Mouse (Mus musculus) intestine, embryonic 16.5 days (tissue): ENCODE data around the gene Dscam. TPM values are rescaled to one million over a fixed set of nuclear protein-coding genes. Genes with fewer than 3 reads are reported as not detected.

Source experiments
- ATAC-seq: fragments of 200-750 bp; cut with Nextera tagmentation; 2 replicates; pipeline ENCODE4 v1.8.0; 2017; ENCODE audit warnings: moderate TSS enrichment, moderate library complexity
- H3K27ac ChIP-seq: fragments of 300-500 bp; sonication (generic); 2 replicates; pipeline ENCODE4 v1.5.1; 2014; ENCODE audit warnings: mild to moderate bottlenecking, low read length
- H3K27me3 ChIP-seq: fragments of 300-500 bp; sonication (generic); replicated peaks from 2 replicates; pipeline ENCODE4 v1.6.1; 2014; ENCODE audit warnings: low read length, control low read depth, mixed read lengths; ENCODE audit not compliant: control insufficient read depth, insufficient read depth
- H3K36me3 ChIP-seq: fragments of 300-500 bp; sonication (generic); 2 replicates; pipeline ENCODE4 v1.6.1; 2014; ENCODE audit warnings: low read length, control low read depth; ENCODE audit not compliant: control insufficient read depth, insufficient read depth
- H3K4me1 ChIP-seq: fragments of 300-500 bp; sonication (generic); 2 replicates; pipeline ENCODE4 v1.6.1; 2014; ENCODE audit warnings: low read length, control low read depth, mixed read lengths; ENCODE audit not compliant: control insufficient read depth, insufficient read depth
- H3K4me2 ChIP-seq: fragments of 300-500 bp; sonication (generic); 2 replicates; pipeline ENCODE4 v1.6.1; 2014; ENCODE audit warnings: low read depth, low read length, control low read depth
- H3K4me3 ChIP-seq: fragments of 300-500 bp; sonication (generic); 2 replicates; pipeline ENCODE4 v1.5.1; 2014; ENCODE audit warnings: mild to moderate bottlenecking, low read length
- H3K9ac ChIP-seq: fragments of 300-500 bp; sonication (generic); 2 replicates; pipeline ENCODE4 v1.6.1; 2014; ENCODE audit warnings: low read depth, low read length
- H3K9me3 ChIP-seq: fragments of 300-500 bp; sonication (generic); 2 replicates; pipeline ENCODE4 v1.6.1; 2016; ENCODE audit warnings: low read length, control low read depth; ENCODE audit not compliant: control insufficient read depth
- WGBS: fragments of 180-500 bp; shearing (Covaris S2); extraction: QIAGEN DNeasy Blood & Tissue Kit; methylation state at CpG from one replicate; pipeline ENCODE4 v1.1.7; 2014; 5-methylcytosine and 5-hydroxymethylcytosine counted together
- polyA plus RNA-seq: library from polyadenylated mRNA; unstranded; fragments of >200 nt; fragmentation: Nextera tagmentation; extraction: Ambion mirVana; gene quantifications from 2 replicates; pipeline ENCODE4 v1.2.1, GENCODE M21; 2015

Dscam gene
- polyA plus RNA-seq, 1 experiment from 2014 or later: 0.21 TPM

- Histone ChIP-seq H3K27ac (no peak overlapping the region), H3K4me2 (no peak overlapping the region), H3K9ac (no peak overlapping the region), H3K4me3 (no peak overlapping the region), H3K4me1 (no peaks in the 10 kb centered on the region), H3K9me3 (no peaks in the 10 kb centered on the region), H3K36me3 (no peaks in the 10 kb centered on the region), H3K27me3 (no peaks in the 10 kb centered on the region)
- WGBS: 80% methylated on average over 1 of the region's 1 CpGs
- no peak for ATAC-seq
Observed at GRCm38 (mm10) chr16:96610806-96611205, 559.7 kb downstream of the Dscam start.

- Histone ChIP-seq H3K9ac (no peak overlapping the region), H3K27me3 (no peaks in the 10 kb centered on the region), H3K4me1 (no peaks in the 10 kb centered on the region), H3K4me3 (no peak overlapping the region), H3K27ac (no peak overlapping the region), H3K4me2 (no peak overlapping the region), H3K36me3 (no peaks in the 10 kb centered on the region), H3K9me3 (no peaks in the 10 kb centered on the region)
- ATAC-seq: no peak
- WGBS: 64% methylated on average over 2 of the region's 2 CpGs
Observed at GRCm38 (mm10) chr16:96602206-96602605, 568.3 kb downstream of the Dscam start.

- WGBS: 54% methylated on average over 11 of the region's 11 CpGs
- Histone ChIP-seq H3K4me3 (no peak overlapping the region), H3K4me2 (no peak overlapping the region), H3K9me3 (no peaks in the 10 kb centered on the region), H3K27me3 (no peaks in the 10 kb centered on the region), H3K36me3 (no peaks in the 10 kb centered on the region), H3K9ac (no peak overlapping the region), H3K4me1 (no peaks in the 10 kb centered on the region), H3K27ac (no peak overlapping the region)
- ATAC-seq: peak; percentile 67
Observed at GRCm38 (mm10) chr16:96600791-96601190, 569.8 kb downstream of the Dscam start.

- no peaks in the 10 kb centered on the region for H3K4me1 ChIP-seq
- no peaks in the 10 kb centered on the region for H3K9me3 ChIP-seq
- ATAC-seq: no peak
- H3K4me3 ChIP-seq: no peak overlapping the region
- H3K27me3 ChIP-seq: no peaks in the 10 kb centered on the region
- 80% methylated on average over 3 of the region's 3 CpGs for WGBS
- H3K36me3 ChIP-seq: no peaks in the 10 kb centered on the region
- H3K9ac ChIP-seq: no peak overlapping the region
- no peak overlapping the region for H3K4me2 ChIP-seq
- H3K27ac ChIP-seq: no peak overlapping the region
Observed at GRCm38 (mm10) chr16:96599401-96600060, 571.0 kb downstream of the Dscam start.

- H3K36me3 ChIP-seq: no peaks in the 10 kb centered on the region
- no peaks in the 10 kb centered on the region for H3K27me3 ChIP-seq
- no peak overlapping the region for H3K9ac ChIP-seq
- H3K27ac ChIP-seq: no peak overlapping the region
- no peak for ATAC-seq
- H3K4me3 ChIP-seq: no peak overlapping the region
- H3K4me2 ChIP-seq: no peak overlapping the region
- 84% methylated on average over 5 of the region's 5 CpGs for WGBS
- H3K9me3 ChIP-seq: no peaks in the 10 kb centered on the region
- no peaks in the 10 kb centered on the region for H3K4me1 ChIP-seq
Observed at GRCm38 (mm10) chr16:96575841-96576240, 594.7 kb downstream of the Dscam start.

- Histone ChIP-seq H3K4me3 (no peak overlapping the region), H3K4me2 (no peak overlapping the region), H3K9ac (no peak overlapping the region), H3K4me1 (no peaks in the 10 kb centered on the region), H3K9me3 (no peaks in the 10 kb centered on the region), H3K36me3 (no peaks in the 10 kb centered on the region), H3K27ac (no peak overlapping the region), H3K27me3 (no peaks in the 10 kb centered on the region)
- no peak for ATAC-seq
- 60% methylated on average over 3 of the region's 3 CpGs for WGBS
Observed at GRCm38 (mm10) chr16:96567428-96567827, 603.1 kb downstream of the Dscam start.

GRCm38 (mm10) chr16:96563350-96564257 lies 606.9 kb downstream of the Dscam start:
- H3K27me3 ChIP-seq: no peaks in the 10 kb centered on the region
- H3K9ac ChIP-seq: no peak overlapping the region
- H3K9me3 ChIP-seq: no peaks in the 10 kb centered on the region
- no peaks in the 10 kb centered on the region for H3K36me3 ChIP-seq
- no peaks in the 10 kb centered on the region for H3K4me1 ChIP-seq
- H3K4me3 ChIP-seq: no peak overlapping the region
- no peak overlapping the region for H3K27ac ChIP-seq
- no peak overlapping the region for H3K4me2 ChIP-seq
- no peak for ATAC-seq
- WGBS: 53% methylated on average over 8 of the region's 8 CpGs

- Histone ChIP-seq H3K36me3 (no peaks in the 10 kb centered on the region), H3K9me3 (no peaks in the 10 kb centered on the region), H3K4me1 (no peaks in the 10 kb centered on the region), H3K4me3 (no peak overlapping the region), H3K27me3 (no peaks in the 10 kb centered on the region), H3K27ac (no peak overlapping the region), H3K4me2 (no peak overlapping the region), H3K9ac (no peak overlapping the region)
- ATAC-seq: no peak
Observed at GRCm38 (mm10) chr16:96559796-96560195, 610.8 kb downstream of the Dscam start.

GRCm38 (mm10) chr16:96558341-96558740 lies 612.2 kb downstream of the Dscam start:
- Histone ChIP-seq H3K9me3 (no peaks in the 10 kb centered on the region), H3K36me3 (no peaks in the 10 kb centered on the region), H3K4me2 (no peak overlapping the region), H3K27ac (no peak overlapping the region), H3K4me1 (no peaks in the 10 kb centered on the region), H3K4me3 (no peak overlapping the region), H3K9ac (no peak overlapping the region), H3K27me3 (no peaks in the 10 kb centered on the region)
- 93% methylated on average over 1 of the region's 1 CpGs for WGBS
- ATAC-seq: no peak
